Mouse (Mus musculus) fat pad, adult 2 months (tissue): ENCODE measurements around the gene Flt4.
"Not testable (repeated sequence)": the region's sequence is repeated elsewhere in the genome, so short reads cannot be mapped to it uniquely, and the experiment has no call there.

Source experiments
- DNase-seq: peaks from one replicate; pipeline ENCODE4 v3.0.0-alpha.2; 2011; ENCODE audit warnings: low read depth, low spot score; ENCODE audit errors: extremely low read depth

Gene Flt4

GRCm38 (mm10) chr11:49608938-49609867 lies at the start of gene Flt4:
Flt4 (plus strand) TSS chr11:49609263.
- not testable (repeated sequence) for DNase-seq

GRCm38 (mm10) chr11:49575054-49575453 lies 34.0 kb upstream of the Flt4 start:
- not testable (repeated sequence) for DNase-seq

- not testable (repeated sequence) for DNase-seq
Observed at GRCm38 (mm10) chr11:49580452-49580851, 28.6 kb upstream of the Flt4 start.

GRCm38 (mm10) chr11:49590213-49590612 lies 18.9 kb upstream of the Flt4 start:
- no peak for DNase-seq

- not testable (repeated sequence) for DNase-seq
Observed at GRCm38 (mm10) chr11:49597149-49597548, 11.9 kb upstream of the Flt4 start.

GRCm38 (mm10) chr11:49608306-49608705 lies 757 bp upstream of the Flt4 start:
- not testable (repeated sequence) for DNase-seq

GRCm38 (mm10) chr11:49609868-49610824 lies 1.1 kb downstream of the Flt4 start:
- not testable (repeated sequence) for DNase-seq

GRCm38 (mm10) chr11:49611349-49611748 lies 2.3 kb downstream of the Flt4 start:
- DNase-seq: not testable (repeated sequence)

GRCm38 (mm10) chr11:49612154-49612553 lies 3.1 kb downstream of the Flt4 start:
- no peak for DNase-seq

- no peak for DNase-seq
Observed at GRCm38 (mm10) chr11:49613349-49613748, 4.3 kb downstream of the Flt4 start.

GRCm38 (mm10) chr11:49615856-49616725 lies 7.0 kb downstream of the Flt4 start:
- no peak for DNase-seq

GRCm38 (mm10) chr11:49618476-49618875 lies 9.4 kb downstream of the Flt4 start:
- no peak for DNase-seq

GRCm38 (mm10) chr11:49621953-49622352 lies 12.9 kb downstream of the Flt4 start:
- no peak for DNase-seq

GRCm38 (mm10) chr11:49624156-49624555 lies 15.1 kb downstream of the Flt4 start:
- no peak for DNase-seq

- DNase-seq: no peak
Observed at GRCm38 (mm10) chr11:49625863-49626262, 16.8 kb downstream of the Flt4 start.

- DNase-seq: no peak
Observed at GRCm38 (mm10) chr11:49626748-49627147, 17.7 kb downstream of the Flt4 start.

GRCm38 (mm10) chr11:49631154-49631553 lies 22.1 kb downstream of the Flt4 start:
- DNase-seq: no peak

- DNase-seq: no peak
Observed at GRCm38 (mm10) chr11:49632256-49632655, 23.2 kb downstream of the Flt4 start.

GRCm38 (mm10) chr11:49634101-49634500 lies 25.0 kb downstream of the Flt4 start:
- DNase-seq: no peak

GRCm38 (mm10) chr11:49635671-49636070 lies 26.6 kb downstream of the Flt4 start:
- DNase-seq: no peak
